Mouse (Mus musculus) heart, embryonic 14.5 days (tissue): ENCODE data around the gene Zdhhc17. TPM values are rescaled to one million over a fixed set of nuclear protein-coding genes. Genes with fewer than 3 reads are reported as not detected.

Source experiments
- ATAC-seq: fragments of 200-750 bp; cut with Nextera tagmentation; 2 replicates; pipeline ENCODE4 v1.8.0; 2017; ENCODE audit warnings: low read depth, moderate TSS enrichment; ENCODE audit not compliant: insufficient number of reproducible peaks, insufficient read depth, low FRiP score
- H3K27ac ChIP-seq, 2 experiments: fragments of 200-500 bp in 1 of 2; fragments of 300-500 bp in 1 of 2; sonication (generic) in 1 of 2; replicated peaks in 1 of 2; 2 replicates each; pipeline ENCODE4 v1.5.1; 2012 to 2014; ENCODE audit warnings: low read depth in 2 of 2, low read length in 2 of 2, control low read depth in 1 of 2, mild to moderate bottlenecking in 1 of 2, mixed read lengths in 1 of 2; ENCODE audit not compliant: control insufficient read depth in 1 of 2, insufficient read depth in 1 of 2
- H3K27me3 ChIP-seq: fragments of 300-500 bp; sonication (generic); 2 replicates; pipeline ENCODE4 v1.6.1; 2014; ENCODE audit warnings: mild to moderate bottlenecking, low read length, control low read depth; ENCODE audit not compliant: control insufficient read depth, insufficient read depth
- H3K36me3 ChIP-seq: fragments of 300-500 bp; sonication (generic); 2 replicates; pipeline ENCODE4 v1.6.1; 2014; ENCODE audit warnings: mild to moderate bottlenecking, control low read depth, low read length, mixed read lengths; ENCODE audit not compliant: control insufficient read depth, insufficient read depth
- H3K4me1 ChIP-seq, 2 experiments: fragments of 200-500 bp in 1 of 2; fragments of 300-500 bp in 1 of 2; sonication (generic) in 1 of 2; 2 replicates each; pipeline ENCODE4 v1.6.1; 2012 to 2014; ENCODE audit warnings: low read length in 2 of 2, control low read depth in 1 of 2, mixed read lengths in 1 of 2; ENCODE audit not compliant: control insufficient read depth in 2 of 2, insufficient read depth in 2 of 2
- H3K4me2 ChIP-seq: fragments of 300-500 bp; sonication (generic); 2 replicates; pipeline ENCODE4 v1.6.1; 2014; ENCODE audit warnings: mild to moderate bottlenecking, low read length
- H3K4me3 ChIP-seq, 2 experiments: fragments of 200-500 bp in 1 of 2; fragments of 300-500 bp in 1 of 2; sonication (generic) in 1 of 2; 2 replicates each; pipeline ENCODE4 v1.5.1; 2012 to 2014; ENCODE audit warnings: low read length in 2 of 2, mild to moderate bottlenecking in 2 of 2, control low read depth in 1 of 2, low read depth in 1 of 2, moderate library complexity in 1 of 2; ENCODE audit not compliant: control insufficient read depth in 1 of 2, insufficient read depth in 1 of 2
- H3K9ac ChIP-seq: fragments of 300-500 bp; sonication (generic); 2 replicates; pipeline ENCODE4 v1.6.1; 2014; ENCODE audit warnings: mild to moderate bottlenecking, low read length
- H3K9me3 ChIP-seq: fragments of 300-500 bp; sonication (generic); 2 replicates; pipeline ENCODE4 v1.6.1; 2016; ENCODE audit warnings: low read length, control low read depth; ENCODE audit not compliant: control insufficient read depth
- WGBS: fragments of 180-500 bp; shearing (Covaris S2); extraction: QIAGEN DNeasy Blood & Tissue Kit; methylation state at CpG from one replicate; pipeline ENCODE4 v1.1.7; 2014; 5-methylcytosine and 5-hydroxymethylcytosine counted together
- polyA plus RNA-seq: library from polyadenylated mRNA; unstranded; fragments of >200 nt; fragmentation: Nextera tagmentation; extraction: Ambion mirVana; gene quantifications from 2 replicates; pipeline ENCODE4 v1.2.1, GENCODE M21; 2014

Gene Zdhhc17
- polyA plus RNA-seq, 1 experiment from 2014 or later, result 23.4 TPM

DNA sequence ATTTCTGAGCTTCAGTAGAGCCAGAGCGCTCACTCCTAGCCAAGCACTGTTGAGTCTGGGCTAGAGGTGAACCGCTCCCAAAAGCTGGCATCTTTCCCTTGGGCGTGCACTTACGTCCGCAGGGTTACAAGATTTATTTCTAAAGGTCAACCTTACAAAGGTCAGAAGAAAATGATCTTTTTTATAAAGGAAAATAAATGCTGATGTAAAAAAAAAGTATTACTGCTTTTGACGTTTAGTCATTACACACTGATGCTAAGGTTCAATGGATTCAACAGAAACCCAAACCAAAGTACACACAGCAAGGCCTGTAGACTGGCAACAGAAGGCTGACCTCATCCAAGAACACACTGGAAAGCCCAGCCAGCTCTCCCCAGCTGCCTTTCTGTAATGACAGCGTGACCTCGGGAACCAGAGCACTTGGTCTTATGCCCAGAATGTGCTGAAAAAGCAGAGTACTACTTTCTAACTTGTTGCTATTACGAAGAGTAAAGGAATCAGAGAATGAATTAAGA lies 56.9 kb downstream of the Zdhhc17 start:
- no peaks in the 10 kb centered on the region for H3K9me3 ChIP-seq
- no peaks in the 10 kb centered on the region for H3K27me3 ChIP-seq
- 53% methylated on average over 9 of the region's 9 CpGs for WGBS
- no peak overlapping the region for H3K4me3 ChIP-seq
- peak; percentile 87 for ATAC-seq
- peaks cover 8 to 21% of the 10 kb centered on the region in 2 experiments for H3K4me1 ChIP-seq
- H3K9ac ChIP-seq, result no peak overlapping the region
- H3K4me2 ChIP-seq, result no peak overlapping the region
- peaks cover 60% of the 10 kb centered on the region for H3K36me3 ChIP-seq
- H3K27ac ChIP-seq, result peak overlapping the region; percentile 83 to 86

DNA sequence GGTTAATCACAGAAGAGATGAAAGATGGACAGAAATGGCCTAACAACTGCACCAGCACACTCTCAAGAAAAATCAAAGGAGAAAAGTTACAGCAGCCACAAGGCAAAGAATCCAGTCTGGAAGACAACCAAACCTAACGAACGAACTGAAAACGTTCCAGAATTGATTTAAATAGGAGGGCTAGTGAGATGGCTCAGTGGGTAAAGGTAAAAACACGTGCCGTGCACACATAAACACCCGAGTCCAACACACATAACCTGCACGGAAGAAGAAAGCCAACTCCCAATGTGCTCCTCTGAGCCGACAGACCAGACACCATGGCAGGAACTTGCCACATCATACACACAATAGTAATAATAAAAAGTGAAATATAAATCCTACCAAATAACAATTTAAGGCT lies 57.7 kb downstream of the Zdhhc17 start:
- H3K27me3 ChIP-seq, result no peaks in the 10 kb centered on the region
- H3K4me2 ChIP-seq, result no peak overlapping the region
- ATAC-seq, result no peak
- no peak overlapping the region for H3K4me3 ChIP-seq
- WGBS, result 80% methylated on average over 8 of the region's 8 CpGs
- no peaks in the 10 kb centered on the region for H3K9me3 ChIP-seq
- peak overlapping the region; percentile 17 to 86; a peak in 2 of 4 replicates for H3K27ac ChIP-seq
- peaks cover 60% of the 10 kb centered on the region for H3K36me3 ChIP-seq
- H3K4me1 ChIP-seq, result peaks cover 8 to 21% of the 10 kb centered on the region in 2 experiments
- no peak overlapping the region for H3K9ac ChIP-seq

DNA sequence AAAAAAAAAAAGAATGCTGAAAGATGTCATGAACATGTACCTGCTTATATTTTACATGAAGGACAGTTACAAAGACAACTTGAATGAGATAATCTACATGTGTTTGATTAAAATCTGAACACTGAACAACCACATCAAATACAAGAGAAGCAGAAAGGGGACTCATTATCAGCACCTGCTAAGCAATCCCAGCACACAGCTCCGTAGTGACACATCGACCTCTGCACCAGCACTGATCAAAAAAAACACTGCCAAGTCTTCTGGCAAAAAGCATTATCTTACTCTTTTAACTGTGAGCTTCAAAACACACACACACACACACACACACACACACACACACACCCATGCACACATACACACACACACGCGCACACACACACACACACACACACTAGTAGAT lies 58.2 kb downstream of the Zdhhc17 start:
- no peak overlapping the region for H3K4me2 ChIP-seq
- peaks cover 8 to 21% of the 10 kb centered on the region in 2 experiments for H3K4me1 ChIP-seq
- H3K9me3 ChIP-seq, result no peaks in the 10 kb centered on the region
- H3K9ac ChIP-seq, result no peak overlapping the region
- H3K27me3 ChIP-seq, result no peaks in the 10 kb centered on the region
- no peak overlapping the region for H3K4me3 ChIP-seq
- peak overlapping the region in 1 of 2 experiments; percentile 86; a peak in 1 of 4 replicates for H3K27ac ChIP-seq
- H3K36me3 ChIP-seq, result peaks cover 59% of the 10 kb centered on the region
- WGBS, result 47% methylated on average over 4 of the region's 4 CpGs
- no peak for ATAC-seq

- H3K4me3 ChIP-seq, result no peak overlapping the region
- WGBS, result 46% methylated on average over 1 of the region's 1 CpGs
- no peak for ATAC-seq
- H3K36me3 ChIP-seq, result peaks cover 59% of the 10 kb centered on the region
- H3K4me1 ChIP-seq, result peaks cover 8 to 23% of the 10 kb centered on the region in 2 experiments
- H3K4me2 ChIP-seq, result no peak overlapping the region
- H3K9me3 ChIP-seq, result no peaks in the 10 kb centered on the region
- H3K27ac ChIP-seq, result no peak overlapping the region
- no peaks in the 10 kb centered on the region for H3K27me3 ChIP-seq
- H3K9ac ChIP-seq, result no peak overlapping the region
These were observed 58.8 kb downstream of the Zdhhc17 start for GRCm38 (mm10) chr10:110951112-110951511.

GRCm38 (mm10) chr10:110947574-110947973 lies 62.4 kb downstream of the Zdhhc17 start:
- H3K4me1 ChIP-seq, result peaks cover 5 to 16% of the 10 kb centered on the region in 2 experiments
- peaks cover 78% of the 10 kb centered on the region for H3K36me3 ChIP-seq
- WGBS, result 69% methylated on average over 4 of the region's 4 CpGs
- no peak overlapping the region for H3K4me2 ChIP-seq
- ATAC-seq, result no peak
- H3K27ac ChIP-seq, result no peak overlapping the region
- no peak overlapping the region for H3K4me3 ChIP-seq
- no peak overlapping the region for H3K9ac ChIP-seq
- H3K9me3 ChIP-seq, result no peaks in the 10 kb centered on the region
- no peaks in the 10 kb centered on the region for H3K27me3 ChIP-seq

DNA sequence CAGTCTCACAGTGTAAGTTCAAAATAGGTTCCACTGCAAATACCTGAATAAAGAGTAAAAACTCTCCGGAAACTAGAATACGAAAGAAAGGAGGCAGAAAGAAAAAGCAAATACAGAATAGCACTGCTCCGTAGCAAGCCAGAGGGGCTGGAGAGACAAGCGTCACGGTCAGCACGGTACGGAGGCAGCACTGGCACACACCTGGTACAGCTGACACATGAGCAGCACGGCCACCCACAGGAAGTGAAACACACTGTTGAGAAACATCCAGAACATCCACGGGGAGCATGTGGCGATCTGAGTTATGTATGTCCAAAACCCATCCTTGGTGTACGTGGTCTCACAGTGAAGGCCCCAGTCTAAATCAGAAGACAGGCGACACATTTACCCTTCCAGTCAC lies 64.0 kb downstream of the Zdhhc17 start:
- Histone ChIP-seq H3K9me3 (no peaks in the 10 kb centered on the region), H3K36me3 (peaks cover 85% of the 10 kb centered on the region), H3K9ac (no peak overlapping the region), H3K4me1 (peaks cover 2% of the 10 kb centered on the region in 2 experiments; a peak in 2 of 4 replicates), H3K27me3 (no peaks in the 10 kb centered on the region), H3K4me3 (no peak overlapping the region), H3K27ac (peak overlapping the region in 1 of 2 experiments; percentile 54; a peak in 2 of 4 replicates), H3K4me2 (no peak overlapping the region)
- 75% methylated on average over 12 of the region's 12 CpGs for WGBS
- ATAC-seq, result no peak

- no peak for ATAC-seq
- no peaks in the 10 kb centered on the region for H3K27me3 ChIP-seq
- H3K27ac ChIP-seq, result no peak overlapping the region
- H3K9me3 ChIP-seq, result no peaks in the 10 kb centered on the region
- 89% methylated on average over 11 of the region's 11 CpGs for WGBS
- H3K9ac ChIP-seq, result no peak overlapping the region
- H3K4me1 ChIP-seq, result peaks cover 2% of the 10 kb centered on the region in 2 experiments; a peak in 1 of 4 replicates
- no peak overlapping the region for H3K4me2 ChIP-seq
- no peak overlapping the region for H3K4me3 ChIP-seq
- peaks cover 84% of the 10 kb centered on the region for H3K36me3 ChIP-seq
These were observed 65.8 kb downstream of the Zdhhc17 start for GRCm38 (mm10) chr10:110944175-110944574.

- peaks cover 2% of the 10 kb centered on the region in 2 experiments; a peak in 1 of 4 replicates for H3K4me1 ChIP-seq
- no peak for ATAC-seq
- H3K9ac ChIP-seq, result no peak overlapping the region
- H3K4me3 ChIP-seq, result no peak overlapping the region
- WGBS, result 72% methylated on average over 9 of the region's 9 CpGs
- H3K4me2 ChIP-seq, result no peak overlapping the region
- H3K9me3 ChIP-seq, result no peaks in the 10 kb centered on the region
- no peak overlapping the region for H3K27ac ChIP-seq
- H3K27me3 ChIP-seq, result no peaks in the 10 kb centered on the region
- H3K36me3 ChIP-seq, result peaks cover 93% of the 10 kb centered on the region
These were observed 67.1 kb downstream of the Zdhhc17 start for GRCm38 (mm10) chr10:110942806-110943205.
